Mouse (Mus musculus) urinary bladder, adult 2 months (tissue): ENCODE results near the gene Iqsec1. TPM values are rescaled to one million over a fixed set of nuclear protein-coding genes. Genes with fewer than 3 reads are reported as not detected.

ENCODE experiments used
- DNase-seq: peaks from one replicate; pipeline ENCODE4 v3.0.0; 2022; ENCODE audit warnings: low spot score
- polyA plus RNA-seq: library from polyadenylated mRNA; depleted of rRNA; stranded (reverse); fragments of >200 nt; gene quantifications from 2 replicates; pipeline ENCODE4 v1.2.3, GENCODE M21; 2012

Iqsec1 gene
- polyA plus RNA-seq, 1 experiment = 48.8 TPM

GRCm38 (mm10) chr6:90727826-90728225 lies 260.7 kb downstream of the Iqsec1 start:
- no peak for DNase-seq

- no peak for DNase-seq
Observed at GRCm38 (mm10) chr6:90726711-90727122, 261.8 kb downstream of the Iqsec1 start.

- no peak for DNase-seq
Observed at GRCm38 (mm10) chr6:90725526-90725925, 263.0 kb downstream of the Iqsec1 start.

DNA sequence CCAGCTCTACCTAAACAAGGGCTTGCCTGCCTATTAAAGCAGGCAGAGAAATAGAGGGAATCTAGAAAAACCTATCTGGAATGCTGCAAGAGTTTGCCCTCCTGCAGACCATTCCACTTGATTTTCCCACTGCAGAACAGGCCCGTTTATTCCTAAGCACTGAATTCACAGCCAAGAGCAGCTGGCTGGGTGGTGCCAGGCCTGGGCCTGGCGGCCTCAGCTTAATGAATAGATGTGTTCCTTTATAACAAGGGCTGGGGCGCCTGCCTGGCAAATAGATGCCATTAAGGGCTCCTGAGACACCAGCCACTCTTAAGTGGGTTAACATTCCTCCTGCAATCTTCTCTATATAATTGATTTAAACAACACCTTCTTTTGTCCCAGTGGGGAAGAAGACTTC lies 265.5 kb downstream of the Iqsec1 start:
- DNase-seq = no peak

- DNase-seq = no peak
Observed at GRCm38 (mm10) chr6:90720996-90721746, 267.3 kb downstream of the Iqsec1 start.

- no peak for DNase-seq
Observed at GRCm38 (mm10) chr6:90720201-90720600, 268.3 kb downstream of the Iqsec1 start.

- DNase-seq = no peak
Observed at GRCm38 (mm10) chr6:90719402-90719801, 269.1 kb downstream of the Iqsec1 start.

DNA sequence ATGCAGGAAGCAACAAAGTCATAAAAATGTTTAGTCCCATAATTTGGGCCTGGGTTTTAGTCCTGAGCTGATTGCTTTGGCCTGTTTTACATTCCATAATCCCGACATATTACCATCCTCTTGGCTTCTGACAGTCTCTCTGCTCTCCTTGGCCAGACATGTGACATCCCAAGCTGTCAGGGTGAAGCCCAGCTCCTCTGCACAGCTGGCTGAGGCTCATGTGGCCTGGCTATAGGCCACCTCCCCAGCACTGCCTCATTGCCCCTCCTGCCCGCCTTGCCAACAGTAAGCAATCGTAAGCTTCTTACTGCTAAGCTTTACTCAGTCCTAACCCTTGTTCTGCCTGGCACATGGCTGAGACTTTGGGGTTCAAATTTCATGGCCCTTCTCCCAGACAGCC lies 270.0 kb downstream of the Iqsec1 start:
- no peak for DNase-seq

DNA sequence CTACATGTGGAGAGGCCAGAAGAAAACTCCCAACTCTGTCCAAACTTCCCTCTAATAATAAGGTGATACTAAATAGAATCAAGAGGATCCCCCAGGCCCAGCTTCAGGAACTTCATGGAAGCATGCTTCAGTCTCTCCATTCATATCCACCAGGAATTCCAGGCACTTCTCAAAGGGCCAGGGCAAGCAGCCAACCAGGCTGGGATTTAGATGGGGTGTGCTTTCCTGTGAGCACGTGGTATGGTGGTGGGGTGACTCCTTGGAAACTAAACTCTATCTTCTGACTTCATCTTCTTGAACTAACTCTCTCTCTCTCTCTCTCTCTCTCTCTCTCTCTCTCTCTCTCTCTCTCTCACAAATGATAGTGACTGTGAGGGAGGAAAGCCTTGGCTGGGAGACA lies 270.8 kb downstream of the Iqsec1 start:
- DNase-seq = no peak

DNA sequence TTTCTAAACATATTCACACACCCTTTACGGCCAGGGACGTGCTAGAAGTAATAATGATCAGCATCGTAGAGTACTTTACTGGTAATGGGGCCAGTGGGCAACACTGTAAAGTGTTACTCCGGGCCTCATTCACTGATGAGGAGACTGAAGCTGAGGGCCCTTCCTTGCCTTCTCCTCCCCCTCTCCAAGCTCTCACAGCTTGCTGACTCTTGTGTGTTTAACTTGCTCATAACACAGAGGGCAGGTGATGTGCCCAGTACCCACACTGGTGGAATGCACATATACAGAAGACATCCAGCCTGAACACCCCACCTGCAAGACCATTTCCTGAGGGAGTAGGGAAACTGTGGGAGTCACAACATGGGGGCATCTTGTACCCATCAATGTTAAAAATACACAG lies 271.6 kb downstream of the Iqsec1 start:
- no peak for DNase-seq

GRCm38 (mm10) chr6:90716066-90716704 lies 272.3 kb downstream of the Iqsec1 start:
- peak; percentile 68 for DNase-seq

GRCm38 (mm10) chr6:90715245-90715905 lies 273.1 kb downstream of the Iqsec1 start:
- DNase-seq = no peak

DNA sequence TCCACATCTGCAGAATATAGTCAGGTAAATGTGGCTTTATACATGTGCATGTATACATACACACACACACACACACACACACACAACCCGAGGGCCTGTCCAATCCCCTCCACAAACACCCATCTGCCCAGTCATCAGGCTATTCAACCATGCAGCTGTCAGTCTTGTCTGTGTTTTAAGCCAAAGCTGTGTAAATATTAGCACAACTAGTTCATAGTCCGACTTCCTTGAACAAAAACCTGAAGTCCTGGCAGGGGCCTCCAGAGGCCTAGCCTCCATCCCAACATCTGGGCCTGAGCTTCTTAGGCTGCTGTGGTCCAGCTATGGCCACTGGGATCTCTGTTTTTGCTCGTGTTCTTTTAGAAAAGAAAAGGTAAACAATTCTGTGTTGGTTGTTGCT lies 274.8 kb downstream of the Iqsec1 start:
- DNase-seq = no peak

DNA sequence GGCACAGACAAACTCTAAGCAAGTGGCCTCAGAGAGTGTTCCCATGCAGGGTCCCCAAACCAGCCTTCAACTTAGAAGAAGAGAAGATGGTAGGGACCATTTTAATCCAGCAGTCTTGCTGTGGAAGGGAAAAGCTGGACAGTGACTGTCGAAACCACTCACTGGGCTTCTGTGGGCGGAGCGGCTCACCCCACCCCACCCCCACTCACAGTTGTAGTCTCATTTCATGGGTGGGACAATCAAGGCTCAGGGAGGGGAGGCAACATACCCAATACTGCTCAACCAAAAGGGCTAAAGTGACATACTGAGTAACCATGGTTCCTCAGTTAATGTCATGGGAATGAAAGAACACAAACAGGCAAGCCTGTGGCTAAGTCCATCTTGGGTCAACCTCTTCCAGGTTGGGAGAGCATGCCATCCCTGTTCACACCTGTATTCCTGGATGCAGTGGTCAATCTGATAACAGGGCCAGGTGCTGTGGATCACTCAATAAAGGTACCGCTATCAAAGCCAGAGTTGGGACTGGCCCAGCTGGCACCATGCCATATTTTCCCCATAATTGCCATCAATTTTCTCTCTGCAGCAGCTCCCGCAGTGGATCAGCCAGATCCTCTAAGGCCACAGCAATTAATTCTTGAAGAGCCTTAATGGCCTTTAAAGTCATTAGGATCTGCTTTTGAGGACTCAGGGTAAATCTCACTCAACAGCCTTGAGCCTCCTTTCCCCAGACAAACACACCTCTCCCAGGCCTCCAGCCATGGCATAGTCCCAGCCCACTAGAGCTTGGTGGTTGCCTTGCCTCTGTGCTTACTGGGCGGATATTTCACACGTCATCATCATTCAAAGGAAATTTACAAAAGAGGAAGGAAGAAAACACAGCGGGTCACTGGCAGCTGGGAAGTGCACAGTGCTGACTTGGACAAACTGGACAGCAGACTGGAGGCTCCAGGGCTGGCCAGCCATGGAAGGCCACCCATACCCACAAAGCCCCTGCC lies 275.7 kb downstream of the Iqsec1 start:
- DNase-seq = no peak

GRCm38 (mm10) chr6:90712063-90712462 lies 276.4 kb downstream of the Iqsec1 start:
- no peak for DNase-seq

DNA sequence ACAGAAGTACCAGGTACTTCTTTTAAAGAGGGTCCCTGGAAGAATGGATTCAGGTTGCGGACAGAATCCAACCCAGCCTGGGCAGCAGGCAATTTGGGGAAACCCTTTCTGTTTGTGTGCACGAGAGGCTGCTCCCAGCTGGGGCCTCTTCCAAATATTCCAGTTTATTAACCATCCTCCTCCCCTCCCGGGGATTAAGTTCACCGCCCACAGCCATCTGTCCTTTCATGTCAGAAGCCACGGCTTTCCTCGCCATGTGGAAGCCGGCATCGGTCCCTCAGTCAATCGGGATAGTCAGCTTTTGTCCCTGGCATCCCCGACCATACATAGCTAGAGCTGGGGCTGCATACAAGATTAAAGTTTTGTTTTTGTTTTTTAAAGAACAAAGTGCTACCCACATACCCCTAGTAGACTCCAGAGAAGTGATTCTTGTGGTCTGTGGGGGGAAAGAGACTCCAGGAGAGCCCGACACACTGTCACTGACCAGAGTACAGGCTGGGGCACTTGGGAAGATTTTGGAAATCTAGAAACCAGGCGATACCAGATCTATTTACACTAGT lies 276.9 kb downstream of the Iqsec1 start:
- no peak for DNase-seq

- DNase-seq = no peak
Observed at GRCm38 (mm10) chr6:90710778-90711177, 277.7 kb downstream of the Iqsec1 start.

GRCm38 (mm10) chr6:90709929-90710777 lies 278.3 kb downstream of the Iqsec1 start:
- DNase-seq = no peak

DNA sequence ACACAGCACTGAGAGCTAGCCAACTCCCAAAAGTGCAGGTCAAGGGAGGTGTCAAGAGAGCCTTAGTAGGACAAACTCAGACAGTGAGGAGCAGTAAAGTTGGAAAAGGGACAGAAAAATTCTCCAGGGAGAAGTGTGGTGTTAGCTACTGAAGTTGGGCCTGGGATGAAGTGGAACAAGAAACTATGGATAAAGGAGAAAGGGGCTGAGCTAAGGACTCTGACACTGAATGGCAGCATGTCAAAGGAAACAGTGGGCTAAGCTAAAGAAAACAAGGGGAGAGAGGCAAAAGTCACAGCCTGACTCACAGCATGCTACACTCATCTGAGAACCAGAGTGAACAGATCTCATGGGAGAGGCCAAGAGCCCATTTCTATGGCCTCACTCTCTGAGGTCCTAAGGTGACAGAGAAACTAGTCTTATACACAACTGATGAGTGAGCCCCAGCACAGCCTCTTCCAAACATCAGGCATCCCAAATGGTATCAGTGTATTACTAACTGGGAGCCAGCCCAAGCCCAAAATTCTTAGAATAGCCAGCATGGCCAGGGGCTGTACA lies 280.3 kb downstream of the Iqsec1 start:
- no peak for DNase-seq

GRCm38 (mm10) chr6:90707143-90707542 lies 281.3 kb downstream of the Iqsec1 start:
- DNase-seq = no peak
